Mouse (Mus musculus) adrenal gland, postnatal 25 days (tissue): Measurements from ENCODE around the gene Ncr1. TPM values are rescaled to one million over a fixed set of nuclear protein-coding genes. Genes with fewer than 3 reads are reported as not detected.
"Not testable (repeated sequence)": the region's sequence is repeated elsewhere in the genome, so short reads cannot be mapped to it uniquely, and the experiment has no call there.

Experiments
- DNase-seq: peaks from one replicate; pipeline ENCODE4 v3.0.0; 2021; ENCODE audit warnings: mixed read lengths
- long read RNA-seq: library from polyadenylated mRNA; stranded (forward); transcript quantifications from one replicate; pipeline ENCODE4 v2.0.0, GENCODE M21; 2021
- microRNA-seq, 2 experiments: library from miRNA; unstranded; fragments of <30 nt; microRNA quantifications; one replicate each; pipeline ENCODE4 v1.2.0; 2021
- total RNA-seq: library from RNA; stranded (reverse); gene quantifications from 2 replicates; pipeline ENCODE4 v1.2.3, GENCODE M21; 2021

The Ncr1 gene
- 0.21 TPM in 1 of 2 replicates, not detected in the other for total RNA-seq
- long read RNA-seq: 0 reads

- no peak for DNase-seq
Measured at GRCm38 (mm10) chr7:4337509-4337908, at the start of gene Ncr1. TSS of gene Ncr1 (plus strand) at chr7:4337724.

GRCm38 (mm10) chr7:4292638-4293037 is 44.9 kb upstream of the Ncr1 start:
- no peak for DNase-seq

DNA sequence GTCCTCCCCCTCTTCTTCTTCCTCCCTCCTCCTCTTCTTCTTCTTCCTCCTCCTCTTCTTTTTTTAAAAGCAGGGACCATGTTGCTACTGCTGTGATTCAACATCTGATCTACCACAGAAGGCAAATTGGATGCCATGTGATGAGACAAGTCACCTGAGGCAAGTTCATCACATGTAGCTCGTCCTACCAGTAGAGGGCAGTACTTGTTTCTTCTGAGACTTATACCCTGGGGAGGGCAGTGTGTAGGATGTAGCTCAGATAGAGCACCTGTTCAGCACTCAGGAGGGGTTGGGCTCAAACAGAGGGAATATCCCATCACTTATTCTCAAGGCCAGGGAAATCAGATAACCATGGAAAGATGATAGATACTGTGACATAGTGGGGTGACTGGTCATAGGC is 40.3 kb upstream of the Ncr1 start:
- DNase-seq: no peak

DNA sequence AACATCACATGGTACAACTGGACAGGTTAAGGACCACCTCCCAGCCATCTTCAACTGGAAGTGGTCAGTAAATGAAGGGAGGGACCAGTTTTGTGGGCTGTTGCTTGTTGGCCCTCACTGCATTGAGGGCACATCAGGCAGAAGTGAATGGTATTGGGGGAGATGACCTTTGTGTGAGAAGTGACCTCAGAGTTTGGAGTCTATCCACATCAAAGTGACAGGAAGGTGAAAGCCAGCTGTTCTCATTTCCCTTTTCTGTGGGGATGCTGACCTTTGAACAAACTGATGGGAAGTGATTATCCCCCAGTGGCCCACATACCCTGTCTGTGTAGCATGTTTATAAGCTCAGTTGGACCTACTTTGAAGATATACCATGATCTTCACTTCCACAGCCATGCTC is 37.4 kb upstream of the Ncr1 start:
- no peak for DNase-seq

- no peak for DNase-seq
Measured at GRCm38 (mm10) chr7:4303457-4303856, 34.1 kb upstream of the Ncr1 start.

GRCm38 (mm10) chr7:4313109-4313508 is 24.4 kb upstream of the Ncr1 start:
- not testable (repeated sequence) for DNase-seq

GRCm38 (mm10) chr7:4313531-4313930 is 24.0 kb upstream of the Ncr1 start:
- not testable (repeated sequence) for DNase-seq

DNA sequence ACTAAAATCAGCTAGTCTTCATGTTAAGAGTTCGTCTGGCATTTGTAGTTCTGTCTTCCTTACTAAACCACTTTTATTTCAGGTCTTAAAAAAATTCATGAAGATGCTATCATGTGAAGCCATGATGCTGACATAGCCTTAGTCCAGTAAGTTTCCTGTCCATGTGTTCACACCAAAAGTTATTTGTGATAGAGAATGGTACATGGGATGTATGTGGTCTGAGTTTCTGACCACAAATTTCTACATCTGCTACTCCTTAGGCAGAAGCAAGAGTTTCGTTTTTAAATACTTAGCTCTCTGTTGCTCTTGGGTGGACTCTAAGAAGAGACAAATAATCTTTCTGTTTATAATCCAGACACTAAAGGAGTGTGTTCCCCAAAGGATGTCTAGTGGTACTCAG is 14.2 kb upstream of the Ncr1 start:
- no peak for DNase-seq

- DNase-seq: no peak
Measured at GRCm38 (mm10) chr7:4373521-4373920, 36.0 kb downstream of the Ncr1 start.

Small RNA genes lying within 50 kb of the gene (microRNA-seq; reads per million reads assigned to microRNA genes)
- gene Gm24752: 0 reads per million in 2 experiments
- 0 reads per million in 2 experiments for gene Gm25349

Other genes starting within 250 kb of the Ncr1 start
- gene Ttyh1, start 218.3 kb upstream of the Ncr1 start, total RNA-seq: 2.0 and 2.3 TPM in 2 replicates
- 131 and 169 TPM in 2 replicates for gene Leng8, start 200.7 kb upstream of the Ncr1 start, total RNA-seq
- 11.5 and 12.2 TPM in 2 replicates for gene Leng9, start 187.3 kb upstream of the Ncr1 start, total RNA-seq
- 42.7 and 45.5 TPM in 2 replicates for gene Cdc42ep5, start 172.9 kb upstream of the Ncr1 start, total RNA-seq
- gene Lilra5, start 100.0 kb upstream of the Ncr1 start, total RNA-seq: 1.4 TPM in 2 replicates
- not detected in 2 replicates for gene Gp6, start 60.0 kb downstream of the Ncr1 start, total RNA-seq
- 17.3 and 19.0 TPM in 2 replicates for gene Rdh13, start 107.9 kb downstream of the Ncr1 start, total RNA-seq
- 8.0 and 10.1 TPM in 2 replicates for gene Eps8l1, start 123.0 kb downstream of the Ncr1 start, total RNA-seq
- gene Ppp1r12c, start 164.0 kb downstream of the Ncr1 start, total RNA-seq: 94.4 and 98.3 TPM in 2 replicates
- gene Tnnt1, start 178.7 kb downstream of the Ncr1 start, total RNA-seq: 0.94 and 2.2 TPM in 2 replicates
- 0.85 TPM in 1 of 2 replicates, not detected in the other for gene Tnni3, start 186.5 kb downstream of the Ncr1 start, total RNA-seq
- 0.91 and 1.2 TPM in 2 replicates for gene Dnaaf3, start 194.7 kb downstream of the Ncr1 start, total RNA-seq
- gene Syt5, start 209.8 kb downstream of the Ncr1 start, total RNA-seq: 7.0 and 8.9 TPM in 2 replicates